Mouse (Mus musculus) neural tube, embryonic 12.5 days (tissue): Measurements from ENCODE around the gene Tspan17. TPM values are rescaled to one million over a fixed set of nuclear protein-coding genes. Genes with fewer than 3 reads are reported as not detected.
A peak's percentile ranks its signal among the peaks of the same experiment; 100 is the strongest.

Experiments
- ATAC-seq: fragments of 200-750 bp; cut with Nextera tagmentation; 2 replicates; pipeline ENCODE4 v1.8.0; 2017; ENCODE audit warnings: low read depth, mild to moderate bottlenecking, moderate TSS enrichment, moderate library complexity; ENCODE audit not compliant: low FRiP score
- H3K27ac ChIP-seq: fragments of 300-500 bp; sonication (generic); 2 replicates; pipeline ENCODE4 v1.5.1; 2016
- H3K27me3 ChIP-seq: fragments of 300-500 bp; sonication (generic); replicated peaks from 2 replicates; pipeline ENCODE4 v1.6.1; 2016; ENCODE audit warnings: mild to moderate bottlenecking
- H3K36me3 ChIP-seq: fragments of 300-500 bp; sonication (generic); 2 replicates; pipeline ENCODE4 v1.6.1; 2016; ENCODE audit warnings: mild to moderate bottlenecking
- H3K4me1 ChIP-seq: fragments of 300-500 bp; sonication (generic); 2 replicates; pipeline ENCODE4 v1.6.1; 2016
- H3K4me2 ChIP-seq: fragments of 300-500 bp; sonication (generic); replicated peaks from 2 replicates; pipeline ENCODE4 v1.6.1; 2016; ENCODE audit warnings: mild to moderate bottlenecking
- H3K4me3 ChIP-seq: fragments of 300-500 bp; sonication (generic); 2 replicates; pipeline ENCODE4 v1.5.1; 2016
- H3K9ac ChIP-seq: fragments of 300-500 bp; sonication (generic); 2 replicates; pipeline ENCODE4 v1.6.1; 2016; ENCODE audit warnings: mild to moderate bottlenecking
- H3K9me3 ChIP-seq: fragments of 300-500 bp; sonication (generic); 2 replicates; pipeline ENCODE4 v1.6.1; 2016; ENCODE audit warnings: mild to moderate bottlenecking
- WGBS: fragments of 180-500 bp; shearing (Covaris S2); methylation state at CpG from one replicate; pipeline ENCODE4 v1.1.7; 2016; 5-methylcytosine and 5-hydroxymethylcytosine counted together
- polyA plus RNA-seq: library from polyadenylated mRNA; unstranded; fragments of >200 nt; fragmentation: Nextera tagmentation; extraction: Ambion mirVana; gene quantifications from 2 replicates; pipeline ENCODE4 v1.2.1, GENCODE M21; 2016

Tspan17 gene
- polyA plus RNA-seq: 53.3 and 59.0 TPM in 2 replicates

DNA sequence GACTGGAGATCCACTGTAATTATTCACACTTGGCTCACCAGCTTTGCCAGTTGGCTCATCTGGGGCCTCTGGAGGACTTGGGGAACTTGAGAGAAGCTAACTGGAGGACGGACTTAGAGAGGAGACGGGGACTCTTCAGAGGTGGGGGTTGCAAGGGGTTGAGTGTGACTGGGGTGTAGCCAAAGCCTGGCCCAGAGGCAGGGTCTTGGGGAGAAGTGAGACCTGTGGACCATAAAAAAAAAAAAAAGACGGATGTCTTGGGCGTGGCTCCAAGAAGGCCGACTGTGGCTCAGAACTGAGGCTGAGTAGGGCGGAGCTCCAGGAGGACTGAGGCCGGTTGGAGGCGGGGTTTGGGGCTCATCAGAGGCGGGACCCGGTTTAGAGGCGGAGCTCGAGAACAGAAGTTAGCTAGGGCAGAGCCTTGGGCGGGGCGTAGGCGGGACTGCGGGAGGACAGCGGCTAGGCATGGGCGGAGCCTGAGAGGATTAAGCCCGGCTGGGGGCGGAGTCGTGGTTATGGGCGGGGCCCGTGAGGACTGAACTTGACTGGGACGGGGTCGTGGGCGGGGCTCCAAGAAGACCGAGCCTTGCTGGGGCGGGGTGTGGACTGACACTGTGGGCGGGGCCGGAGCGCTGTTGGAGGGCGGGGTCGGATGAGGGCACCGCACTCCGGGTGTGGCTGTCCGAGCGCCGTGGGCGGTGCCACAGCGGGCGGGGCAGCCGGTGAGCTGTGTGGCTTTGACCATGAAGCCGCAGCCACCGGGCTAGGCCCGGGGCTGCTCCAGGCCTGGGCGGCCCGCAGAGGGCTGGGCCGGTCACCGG is at the start of gene Tspan17:
Gene Tspan17 (plus strand): TSS at position 638 of the 821 bp plus-strand sequence.
- H3K36me3 ChIP-seq: no peaks in the 10 kb centered on the region
- H3K9me3 ChIP-seq: no peaks in the 10 kb centered on the region
- ATAC-seq: peak; percentile 81
- peak within 1 kb of the TSS; percentile 77 for H3K4me2 ChIP-seq
- 2% methylated on average over 49 of the region's 49 CpGs for WGBS
- H3K4me3 ChIP-seq: peak within 1 kb of the TSS; percentile 50
- H3K27me3 ChIP-seq: peaks cover 11% of the 10 kb centered on the region
- H3K4me1 ChIP-seq: peaks cover 14% of the 10 kb centered on the region; the same call in 1 of the 2 replicates
- H3K27ac ChIP-seq: no peak within 1 kb of the TSS
- peak within 1 kb of the TSS; percentile 49 for H3K9ac ChIP-seq

DNA sequence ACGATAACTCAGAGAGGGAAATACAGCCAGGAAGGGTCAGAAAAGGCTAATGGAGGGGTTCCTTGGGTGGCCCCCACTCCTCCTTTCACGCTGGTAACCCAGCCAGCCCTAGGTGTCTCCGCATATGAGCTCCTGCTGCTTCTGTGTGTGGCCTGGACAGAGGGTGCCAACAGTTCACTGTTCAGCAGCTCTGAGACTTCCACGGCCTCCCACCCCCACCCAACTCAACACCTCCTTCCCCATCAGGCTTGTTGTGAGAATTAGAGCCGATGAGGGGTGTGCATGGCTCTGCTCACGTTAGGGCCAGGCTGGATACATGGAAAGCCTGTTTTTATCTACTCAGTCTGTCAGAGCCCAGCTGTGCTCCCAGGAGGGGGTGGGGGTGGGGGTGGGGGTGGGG is 43.1 kb upstream of the Tspan17 start:
- peaks cover 36% of the 10 kb centered on the region for H3K4me1 ChIP-seq
- H3K27ac ChIP-seq: no peak overlapping the region
- H3K9ac ChIP-seq: 0 out of 2 replicates have a peak overlapping the region, but pooled peaks have one; percentile 8
- no peak for ATAC-seq
- peaks cover 20% of the 10 kb centered on the region for H3K27me3 ChIP-seq
- 43% methylated on average over 6 of the region's 6 CpGs for WGBS
- 0 out of 2 replicates have a peak, but pooled peaks cover 2% of the 10 kb centered on the region for H3K36me3 ChIP-seq
- H3K4me3 ChIP-seq: no peak overlapping the region
- H3K4me2 ChIP-seq: peak overlapping the region; percentile 77; the same call in 1 of the 2 replicates
- no peaks in the 10 kb centered on the region for H3K9me3 ChIP-seq

DNA sequence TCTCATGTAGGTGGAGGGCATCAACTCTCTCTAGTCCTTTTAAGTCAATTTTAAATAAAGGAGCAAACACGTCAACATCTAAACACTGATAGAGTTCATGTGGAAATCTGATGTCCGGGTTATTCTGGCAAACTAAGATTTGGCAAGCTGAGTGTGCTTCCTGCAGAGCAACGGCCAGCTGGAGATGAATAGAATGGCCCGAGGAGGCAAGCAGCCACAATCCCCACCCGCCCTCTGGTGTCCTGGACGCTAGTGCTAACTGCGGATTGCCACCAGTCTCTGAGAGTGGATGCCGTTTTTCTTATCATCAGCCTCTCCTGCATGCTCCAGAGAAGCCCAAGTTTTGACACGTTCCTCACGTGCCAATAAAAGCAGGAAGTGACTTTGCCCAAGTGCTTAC is 42.3 kb upstream of the Tspan17 start:
- H3K9me3 ChIP-seq: no peaks in the 10 kb centered on the region
- 0 out of 2 replicates have a peak overlapping the region, but pooled peaks have one; percentile 17 for H3K9ac ChIP-seq
- peaks cover 31% of the 10 kb centered on the region for H3K4me1 ChIP-seq
- H3K36me3 ChIP-seq: no peaks in the 10 kb centered on the region
- WGBS: 48% methylated on average over 10 of the region's 10 CpGs
- ATAC-seq: no peak
- peaks cover 25% of the 10 kb centered on the region for H3K27me3 ChIP-seq
- no peak overlapping the region for H3K27ac ChIP-seq
- no peak overlapping the region for H3K4me3 ChIP-seq
- peak overlapping the region; percentile 77 for H3K4me2 ChIP-seq

DNA sequence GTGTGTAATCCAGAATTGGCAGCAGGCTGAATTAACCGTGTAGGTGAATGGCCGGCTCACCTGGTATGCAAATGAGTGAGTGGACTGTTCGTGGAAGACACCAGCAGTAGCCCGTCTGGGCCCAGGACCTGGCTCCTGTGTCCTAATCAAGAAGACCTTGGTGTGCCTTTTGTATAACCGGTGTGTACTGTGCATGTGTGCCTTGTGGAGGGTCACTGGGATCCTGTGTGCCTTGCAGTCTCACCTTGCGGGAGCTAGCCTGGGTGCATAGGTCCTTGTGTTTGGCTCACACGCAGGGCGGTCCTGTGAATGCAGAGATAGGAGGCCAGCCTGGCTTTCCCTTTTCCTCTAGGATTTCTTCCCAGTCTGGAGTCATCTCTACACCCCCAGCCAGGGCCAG is 41.0 kb upstream of the Tspan17 start:
- 87% methylated on average over 8 of the region's 8 CpGs for WGBS
- ATAC-seq: no peak
- H3K4me3 ChIP-seq: peak overlapping the region; percentile 72
- peaks cover 31% of the 10 kb centered on the region for H3K4me1 ChIP-seq
- peak overlapping the region; percentile 77 for H3K4me2 ChIP-seq
- no peaks in the 10 kb centered on the region for H3K36me3 ChIP-seq
- H3K27ac ChIP-seq: no peak overlapping the region
- no peaks in the 10 kb centered on the region for H3K9me3 ChIP-seq
- H3K9ac ChIP-seq: peak overlapping the region; percentile 80
- peaks cover 36% of the 10 kb centered on the region for H3K27me3 ChIP-seq

DNA sequence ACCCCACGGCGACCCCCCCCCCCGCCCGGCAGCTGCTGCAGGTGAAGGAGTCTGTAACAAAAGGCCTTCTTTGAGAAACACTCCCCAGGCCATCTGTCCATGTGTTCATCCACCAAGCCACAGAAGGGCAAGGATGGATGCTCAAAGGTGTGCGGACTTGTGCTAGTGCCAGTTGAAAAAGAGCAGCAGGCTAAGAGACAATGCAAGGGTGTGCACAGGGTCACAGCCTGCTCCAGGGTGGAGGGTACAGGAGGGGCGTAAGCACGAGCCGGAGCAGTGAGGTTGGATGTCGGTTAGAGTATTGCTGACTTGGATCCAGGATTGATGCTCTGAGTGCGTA is 40.5 kb upstream of the Tspan17 start:
- Histone ChIP-seq H3K4me1 (peaks cover 31% of the 10 kb centered on the region), H3K9me3 (no peaks in the 10 kb centered on the region), H3K27ac (no peak overlapping the region), H3K4me3 (peak overlapping the region; percentile 72), H3K9ac (peak overlapping the region; percentile 80), H3K36me3 (no peaks in the 10 kb centered on the region), H3K4me2 (peak overlapping the region; percentile 77), H3K27me3 (peaks cover 41% of the 10 kb centered on the region)
- ATAC-seq: peak; percentile 58
- WGBS: 46% methylated on average over 10 of the region's 10 CpGs

DNA sequence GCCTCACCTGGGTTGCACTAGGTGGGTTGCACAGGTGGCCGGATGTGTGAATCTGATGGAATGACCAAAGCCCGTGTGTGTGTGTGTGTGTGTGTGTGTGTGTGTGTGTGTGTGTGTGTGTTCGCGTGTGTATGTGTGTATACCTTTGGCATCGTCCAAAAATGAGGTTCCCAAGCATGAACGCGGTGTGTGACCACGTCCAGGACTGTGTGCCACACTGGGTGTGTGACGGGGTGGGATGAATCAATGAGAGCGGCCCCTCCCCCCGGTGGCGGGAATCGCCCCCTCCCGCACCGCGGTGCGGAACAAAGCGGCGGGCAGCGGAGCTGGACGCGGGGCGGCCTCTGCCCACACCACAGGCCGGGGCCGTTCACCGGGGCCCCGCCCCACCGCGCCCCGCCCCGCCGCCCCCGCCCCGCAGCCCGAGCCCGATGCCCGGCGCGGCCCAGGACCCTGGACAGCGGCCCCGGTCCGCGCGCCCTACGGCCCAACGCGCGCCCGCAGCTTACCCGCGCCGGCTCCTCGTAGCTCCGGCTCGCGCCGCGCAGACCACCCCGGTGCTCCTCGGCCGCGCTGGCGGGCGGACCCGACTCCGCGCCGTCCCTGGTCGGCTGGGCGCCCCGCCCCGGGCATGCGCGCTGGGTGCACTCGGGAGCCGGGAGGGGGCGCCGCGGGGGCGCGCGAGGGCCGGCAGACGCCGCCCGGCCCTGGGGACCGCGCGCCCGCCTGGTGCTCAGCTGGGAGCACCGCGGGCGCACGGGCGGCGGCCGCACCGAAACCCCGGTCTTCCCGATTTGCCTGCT is 39.9 kb upstream of the Tspan17 start:
- peaks cover 44% of the 10 kb centered on the region for H3K27me3 ChIP-seq
- H3K4me2 ChIP-seq: peak overlapping the region; percentile 77
- H3K9ac ChIP-seq: peak overlapping the region; percentile 80
- peaks cover 31% of the 10 kb centered on the region for H3K4me1 ChIP-seq
- ATAC-seq: peak; percentile 78
- H3K36me3 ChIP-seq: no peaks in the 10 kb centered on the region
- peak overlapping the region; percentile 72 for H3K4me3 ChIP-seq
- H3K27ac ChIP-seq: peak overlapping the region; percentile 57; the same call in 1 of the 2 replicates
- WGBS: 1% methylated on average over 97 of the region's 100 CpGs
- H3K9me3 ChIP-seq: no peaks in the 10 kb centered on the region

DNA sequence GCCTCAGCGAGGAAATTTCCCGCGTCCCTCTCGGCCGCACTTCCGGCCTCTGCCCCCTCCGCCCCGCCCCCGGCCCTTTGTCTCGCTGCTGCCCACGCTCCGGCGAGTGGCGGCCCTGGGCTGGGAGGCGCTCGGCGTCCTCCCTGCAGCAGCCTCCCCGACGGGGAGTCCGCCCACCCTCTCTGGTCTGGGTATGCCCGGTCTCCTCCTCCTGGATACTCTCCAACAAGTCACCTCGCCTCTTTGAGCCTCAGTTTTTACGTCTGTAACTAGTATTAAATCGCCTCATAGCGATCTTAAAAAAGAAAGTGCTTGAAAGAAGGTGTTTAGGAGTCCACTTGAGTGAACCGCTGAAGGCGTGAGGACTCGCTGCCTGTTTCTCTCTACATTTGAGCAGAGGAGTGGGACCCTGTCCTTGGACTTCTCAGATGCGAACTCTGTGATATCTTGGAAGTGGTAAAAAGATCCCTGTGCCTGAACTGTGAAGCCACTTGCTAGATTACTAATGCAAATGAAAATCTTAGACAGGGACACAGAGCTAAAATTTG is 39.2 kb upstream of the Tspan17 start, which contains the start of gene Gprin1:
Gene Gprin1 (minus strand): TSS at position 11 of the 548 bp plus-strand sequence.
- H3K27me3 ChIP-seq: peaks cover 44% of the 10 kb centered on the region
- H3K4me3 ChIP-seq: peak within 1 kb of the TSS; percentile 72
- 2% methylated on average over 29 of the region's 29 CpGs for WGBS
- H3K36me3 ChIP-seq: no peaks in the 10 kb centered on the region
- H3K9me3 ChIP-seq: no peaks in the 10 kb centered on the region
- H3K27ac ChIP-seq: peak within 1 kb of the TSS; percentile 57; the same call in 1 of the 2 replicates
- H3K9ac ChIP-seq: peak within 1 kb of the TSS; percentile 80
- peaks cover 35% of the 10 kb centered on the region for H3K4me1 ChIP-seq
- peak; percentile 81 for ATAC-seq
- H3K4me2 ChIP-seq: peak within 1 kb of the TSS; percentile 77

DNA sequence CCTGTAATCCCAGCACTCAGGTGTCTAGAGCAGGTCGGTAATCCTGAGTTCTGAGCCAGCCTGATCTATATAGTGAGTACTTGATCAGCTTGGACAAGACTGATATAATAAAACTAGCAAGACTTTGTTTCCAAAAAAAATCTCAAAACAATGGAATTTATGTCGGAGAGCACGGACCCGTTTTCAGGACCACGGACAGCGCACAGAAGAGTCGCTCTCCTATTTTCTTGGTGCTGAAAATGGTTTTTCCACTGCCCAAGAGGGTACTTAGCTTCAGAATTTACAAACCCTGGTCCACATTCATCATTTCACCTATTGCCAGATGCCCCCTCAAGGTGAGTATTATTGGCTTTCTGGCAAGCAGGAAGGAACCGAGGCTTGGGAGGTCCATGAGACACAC is 38.5 kb upstream of the Tspan17 start:
- Histone ChIP-seq H3K4me2 (no peak overlapping the region), H3K27me3 (peaks cover 44% of the 10 kb centered on the region), H3K4me1 (peaks cover 43% of the 10 kb centered on the region), H3K9ac (no peak overlapping the region), H3K9me3 (no peaks in the 10 kb centered on the region), H3K27ac (no peak overlapping the region), H3K4me3 (no peak overlapping the region), H3K36me3 (no peaks in the 10 kb centered on the region)
- ATAC-seq: no peak
- WGBS: 4% methylated on average over 8 of the region's 8 CpGs

DNA sequence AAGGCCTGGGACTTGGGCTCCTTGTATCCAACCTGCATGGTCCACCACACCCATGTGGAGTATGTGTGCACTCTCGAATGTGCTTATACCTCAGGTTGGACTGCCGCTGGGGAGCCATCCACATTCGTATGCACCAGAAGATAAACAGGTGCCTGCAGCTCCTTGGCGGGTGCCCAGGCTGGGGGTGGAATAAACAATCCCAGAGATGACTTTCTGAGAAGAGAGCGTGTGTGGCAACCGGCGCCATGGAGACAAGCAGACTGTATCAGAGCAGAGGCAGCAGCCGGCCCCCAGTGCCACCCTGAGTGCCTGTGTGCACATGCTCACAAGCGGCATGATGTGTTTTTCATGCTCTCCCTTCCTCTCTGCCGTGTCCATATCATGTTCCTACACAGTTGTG is 36.5 kb upstream of the Tspan17 start:
- Histone ChIP-seq H3K9me3 (no peaks in the 10 kb centered on the region), H3K27me3 (peaks cover 46% of the 10 kb centered on the region), H3K4me1 (peaks cover 34% of the 10 kb centered on the region), H3K4me2 (no peak overlapping the region), H3K27ac (no peak overlapping the region), H3K36me3 (no peaks in the 10 kb centered on the region), H3K4me3 (no peak overlapping the region), H3K9ac (no peak overlapping the region)
- 71% methylated on average over 10 of the region's 10 CpGs for WGBS
- ATAC-seq: no peak

DNA sequence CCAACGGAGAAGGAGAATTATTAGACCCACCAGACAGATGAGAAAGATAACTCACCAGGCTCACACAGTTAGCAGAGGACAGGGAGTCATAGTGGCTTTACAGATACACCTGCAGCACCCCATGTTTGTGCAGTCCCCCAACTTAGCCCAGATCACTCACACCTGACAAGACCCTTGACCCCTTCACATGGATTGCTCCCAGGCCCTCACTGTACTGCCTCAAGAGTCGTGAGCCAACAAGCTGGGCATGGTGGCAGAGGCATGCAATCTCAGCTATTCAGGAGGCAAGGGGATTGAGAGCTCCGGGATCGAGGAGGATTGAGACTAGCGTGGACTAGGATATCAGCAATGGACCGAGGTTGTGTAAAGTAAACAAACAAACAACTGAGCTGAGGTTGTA is 35.4 kb upstream of the Tspan17 start:
- Histone ChIP-seq H3K4me1 (peaks cover 33% of the 10 kb centered on the region; the same call in 1 of the 2 replicates), H3K9me3 (no peaks in the 10 kb centered on the region), H3K27me3 (peaks cover 39% of the 10 kb centered on the region), H3K4me3 (no peak overlapping the region), H3K36me3 (no peaks in the 10 kb centered on the region), H3K9ac (no peak overlapping the region), H3K27ac (no peak overlapping the region), H3K4me2 (no peak overlapping the region)
- 71% methylated on average over 6 of the region's 6 CpGs for WGBS
- no peak for ATAC-seq

DNA sequence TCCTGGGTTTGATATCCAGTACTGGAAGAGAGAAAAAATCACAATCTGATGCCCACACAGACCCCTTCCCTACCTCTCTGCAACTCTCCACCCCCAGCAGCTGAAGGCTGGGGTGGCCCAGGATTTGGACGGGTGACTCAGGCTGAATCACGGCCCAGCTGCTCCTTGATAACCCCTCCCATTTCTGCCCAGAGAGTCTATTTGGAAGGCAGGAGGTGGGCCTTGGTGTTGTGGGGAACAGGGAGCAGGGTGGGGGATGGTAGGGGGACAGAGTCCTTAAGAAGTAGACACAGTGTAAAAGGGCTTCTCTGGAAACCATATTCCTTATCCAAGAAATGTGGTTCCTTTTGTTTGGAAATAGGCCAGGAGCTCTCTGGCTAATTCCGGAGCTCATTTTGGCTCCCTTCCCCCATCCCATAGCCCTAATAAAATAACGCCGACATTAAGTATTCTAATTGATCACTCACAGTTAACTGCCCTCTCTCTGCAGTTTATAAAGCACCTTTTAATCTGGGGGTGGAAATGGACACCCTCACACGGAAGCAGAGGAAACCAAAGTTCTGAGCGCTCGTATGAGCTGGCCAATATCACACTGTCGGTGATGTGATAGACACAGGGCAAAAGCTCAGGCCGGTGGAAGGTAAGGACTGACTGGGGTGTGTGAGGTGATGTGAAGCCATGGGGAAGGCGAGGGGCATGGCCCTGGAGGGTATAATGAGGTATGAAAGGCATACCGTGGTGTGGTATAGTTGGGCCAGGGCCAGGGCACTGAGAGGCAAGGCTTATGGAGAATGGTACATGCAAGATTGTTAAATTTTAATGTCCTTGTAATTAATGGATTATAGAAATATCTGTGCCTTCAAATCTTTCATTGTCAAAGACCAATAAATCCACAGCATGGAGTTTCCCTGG is 34.8 kb upstream of the Tspan17 start:
- Histone ChIP-seq H3K9me3 (no peaks in the 10 kb centered on the region), H3K4me3 (no peak overlapping the region), H3K4me1 (peaks cover 37% of the 10 kb centered on the region), H3K27me3 (peaks cover 34% of the 10 kb centered on the region), H3K27ac (no peak overlapping the region), H3K9ac (no peak overlapping the region), H3K4me2 (no peak overlapping the region), H3K36me3 (no peaks in the 10 kb centered on the region)
- no peak for ATAC-seq
- WGBS: 39% methylated on average over 12 of the region's 12 CpGs
